Mouse (Mus musculus): Measurements from ENCODE around the gene Adi1. TPM values are rescaled to one million over a fixed set of nuclear protein-coding genes. Genes with fewer than 3 reads are reported as not detected.

The Adi1 gene
- polyA plus RNA-seq, 1 experiment from 2014 or later: 80.0 TPM

GRCm38 (mm10) chr12:28686199-28686879 is 11.3 kb downstream of the Adi1 start:
- H3K36me3 ChIP-seq (ENCODE audit: control insufficient read depth, insufficient read depth, low read length): peaks cover 10% of the 10 kb centered on the region
- H3K4me2 ChIP-seq: no peak overlapping the region
- H3K4me1 ChIP-seq (replicated peaks; ENCODE audit: control insufficient read depth, insufficient read depth, low read length): peaks cover 4% of the 10 kb centered on the region; the same call in 1 of the 2 replicates
- H3K4me3 ChIP-seq (ENCODE audit: low read depth, low read length): no peak overlapping the region
- peak overlapping the region; percentile 53 for H3K27ac ChIP-seq (ENCODE audit: low read depth, low read length)
- no peak for DNase-seq (ENCODE audit: low spot score)
- no peaks in the 10 kb centered on the region for H3K27me3 ChIP-seq (replicated peaks; ENCODE audit: control insufficient read depth, insufficient read depth, low read length)
- H3K9ac ChIP-seq (ENCODE audit: low read depth, low read length): peak overlapping the region; percentile 12; the same call in 1 of the 2 replicates
- no peaks in the 10 kb centered on the region for H3K9me3 ChIP-seq (ENCODE audit: control insufficient read depth, low read length)
- WGBS: 74% methylated on average over 8 of the region's 8 CpGs
- ATAC-seq (replicated peaks; ENCODE audit: low FRiP score): peak; percentile 35

GRCm38 (mm10) chr12:28688996-28689395 is 14.0 kb downstream of the Adi1 start:
- H3K9me3 ChIP-seq (ENCODE audit: control insufficient read depth, low read length): no peaks in the 10 kb centered on the region
- 90% methylated on average over 6 of the region's 6 CpGs for WGBS
- no peak for DNase-seq (ENCODE audit: low spot score)
- no peak overlapping the region for H3K4me3 ChIP-seq (ENCODE audit: low read depth, low read length)
- H3K4me2 ChIP-seq: no peak overlapping the region
- H3K4me1 ChIP-seq (replicated peaks; ENCODE audit: control insufficient read depth, insufficient read depth, low read length): peaks cover 4% of the 10 kb centered on the region; the same call in 1 of the 2 replicates
- no peak for ATAC-seq (replicated peaks; ENCODE audit: low FRiP score)
- no peak overlapping the region for H3K9ac ChIP-seq (ENCODE audit: low read depth, low read length)
- H3K27ac ChIP-seq (ENCODE audit: low read depth, low read length): no peak overlapping the region
- H3K27me3 ChIP-seq (replicated peaks; ENCODE audit: control insufficient read depth, insufficient read depth, low read length): no peaks in the 10 kb centered on the region
- peaks cover 5% of the 10 kb centered on the region; the same call in 1 of the 2 replicates for H3K36me3 ChIP-seq (ENCODE audit: control insufficient read depth, insufficient read depth, low read length)

- H3K27ac ChIP-seq (ENCODE audit: low read depth, low read length): no peak overlapping the region
- H3K4me1 ChIP-seq (replicated peaks; ENCODE audit: control insufficient read depth, insufficient read depth, low read length): peaks cover 5% of the 10 kb centered on the region; the same call in 1 of the 2 replicates
- H3K27me3 ChIP-seq (replicated peaks; ENCODE audit: control insufficient read depth, insufficient read depth, low read length): no peaks in the 10 kb centered on the region
- H3K9ac ChIP-seq (ENCODE audit: low read depth, low read length): no peak overlapping the region
- no peaks in the 10 kb centered on the region for H3K9me3 ChIP-seq (ENCODE audit: control insufficient read depth, low read length)
- H3K4me3 ChIP-seq (ENCODE audit: low read depth, low read length): no peak overlapping the region
- DNase-seq (ENCODE audit: low spot score) (no peak), ATAC-seq (replicated peaks; ENCODE audit: low FRiP score) (no peak)
- no peak overlapping the region for H3K4me2 ChIP-seq
- 95% methylated on average over 7 of the region's 7 CpGs for WGBS
- peaks cover 5% of the 10 kb centered on the region; the same call in 1 of the 2 replicates for H3K36me3 ChIP-seq (ENCODE audit: control insufficient read depth, insufficient read depth, low read length)
These were observed 15.7 kb downstream of the Adi1 start for GRCm38 (mm10) chr12:28690730-28691129.

- ATAC-seq (replicated peaks; ENCODE audit: low FRiP score) (no peak), DNase-seq (ENCODE audit: low spot score) (no peak)
- peaks cover 5% of the 10 kb centered on the region; the same call in 1 of the 2 replicates for H3K36me3 ChIP-seq (ENCODE audit: control insufficient read depth, insufficient read depth, low read length)
- no peaks in the 10 kb centered on the region for H3K9me3 ChIP-seq (ENCODE audit: control insufficient read depth, low read length)
- WGBS: 78% methylated on average over 3 of the region's 3 CpGs
- no peak overlapping the region for H3K4me2 ChIP-seq
- H3K9ac ChIP-seq (ENCODE audit: low read depth, low read length): no peak overlapping the region
- H3K4me3 ChIP-seq (ENCODE audit: low read depth, low read length): no peak overlapping the region
- H3K4me1 ChIP-seq (replicated peaks; ENCODE audit: control insufficient read depth, insufficient read depth, low read length): 0 out of 2 replicates have a peak, but pooled peaks cover 2% of the 10 kb centered on the region
- no peaks in the 10 kb centered on the region for H3K27me3 ChIP-seq (replicated peaks; ENCODE audit: control insufficient read depth, insufficient read depth, low read length)
- no peak overlapping the region for H3K27ac ChIP-seq (ENCODE audit: low read depth, low read length)
These were observed 18.7 kb downstream of the Adi1 start for GRCm38 (mm10) chr12:28693738-28694137.

GRCm38 (mm10) chr12:28694231-28694630 is 19.2 kb downstream of the Adi1 start:
- H3K27ac ChIP-seq (ENCODE audit: low read depth, low read length): no peak overlapping the region
- no peak overlapping the region for H3K9ac ChIP-seq (ENCODE audit: low read depth, low read length)
- 90% methylated on average over 2 of the region's 2 CpGs for WGBS
- peaks cover 5% of the 10 kb centered on the region; the same call in 1 of the 2 replicates for H3K36me3 ChIP-seq (ENCODE audit: control insufficient read depth, insufficient read depth, low read length)
- no peaks in the 10 kb centered on the region for H3K27me3 ChIP-seq (replicated peaks; ENCODE audit: control insufficient read depth, insufficient read depth, low read length)
- H3K4me3 ChIP-seq (ENCODE audit: low read depth, low read length): no peak overlapping the region
- H3K9me3 ChIP-seq (ENCODE audit: control insufficient read depth, low read length): no peaks in the 10 kb centered on the region
- ATAC-seq (replicated peaks; ENCODE audit: low FRiP score) (no peak), DNase-seq (ENCODE audit: low spot score) (no peak)
- 0 out of 2 replicates have a peak, but pooled peaks cover 2% of the 10 kb centered on the region for H3K4me1 ChIP-seq (replicated peaks; ENCODE audit: control insufficient read depth, insufficient read depth, low read length)
- H3K4me2 ChIP-seq: no peak overlapping the region

GRCm38 (mm10) chr12:28694776-28695175 is 19.7 kb downstream of the Adi1 start:
- H3K4me3 ChIP-seq (ENCODE audit: low read depth, low read length): no peak overlapping the region
- no peaks in the 10 kb centered on the region for H3K27me3 ChIP-seq (replicated peaks; ENCODE audit: control insufficient read depth, insufficient read depth, low read length)
- ATAC-seq (replicated peaks; ENCODE audit: low FRiP score): no peak
- H3K4me1 ChIP-seq (replicated peaks; ENCODE audit: control insufficient read depth, insufficient read depth, low read length): 0 out of 2 replicates have a peak, but pooled peaks cover 2% of the 10 kb centered on the region
- WGBS: 83% methylated on average over 7 of the region's 7 CpGs
- no peak overlapping the region for H3K9ac ChIP-seq (ENCODE audit: low read depth, low read length)
- peaks cover 4% of the 10 kb centered on the region; the same call in 1 of the 2 replicates for H3K36me3 ChIP-seq (ENCODE audit: control insufficient read depth, insufficient read depth, low read length)
- no peaks in the 10 kb centered on the region for H3K9me3 ChIP-seq (ENCODE audit: control insufficient read depth, low read length)
- H3K4me2 ChIP-seq: no peak overlapping the region
- DNase-seq (ENCODE audit: low spot score): no peak
- H3K27ac ChIP-seq (ENCODE audit: low read depth, low read length): no peak overlapping the region

GRCm38 (mm10) chr12:28697821-28698595 is 23.0 kb downstream of the Adi1 start:
- WGBS: 82% methylated on average over 14 of the region's 14 CpGs
- Histone ChIP-seq H3K36me3 (ENCODE audit: control insufficient read depth, insufficient read depth, low read length) (no peaks in the 10 kb centered on the region; the same call in 1 of the 2 replicates), H3K4me2 (no peak overlapping the region; the same call in 1 of the 2 replicates), H3K27me3 (replicated peaks; ENCODE audit: control insufficient read depth, insufficient read depth, low read length) (no peaks in the 10 kb centered on the region), H3K27ac (ENCODE audit: low read depth, low read length) (no peak overlapping the region), H3K4me3 (ENCODE audit: low read depth, low read length) (no peak overlapping the region), H3K9me3 (ENCODE audit: control insufficient read depth, low read length) (no peaks in the 10 kb centered on the region), H3K9ac (ENCODE audit: low read depth, low read length) (no peak overlapping the region), H3K4me1 (replicated peaks; ENCODE audit: control insufficient read depth, insufficient read depth, low read length) (0 out of 2 replicates have a peak, but pooled peaks cover 2% of the 10 kb centered on the region)
- ATAC-seq (replicated peaks; ENCODE audit: low FRiP score) (peak; percentile 15; the same call in 1 of the 2 replicates), DNase-seq (ENCODE audit: low spot score) (no peak)

GRCm38 (mm10) chr12:28699086-28699485 is 24.1 kb downstream of the Adi1 start:
- Histone ChIP-seq H3K4me1 (replicated peaks; ENCODE audit: control insufficient read depth, insufficient read depth, low read length) (0 out of 2 replicates have a peak, but pooled peaks cover 2% of the 10 kb centered on the region), H3K4me3 (ENCODE audit: low read depth, low read length) (no peak overlapping the region), H3K4me2 (no peak overlapping the region), H3K9ac (ENCODE audit: low read depth, low read length) (no peak overlapping the region), H3K27me3 (replicated peaks; ENCODE audit: control insufficient read depth, insufficient read depth, low read length) (no peaks in the 10 kb centered on the region), H3K9me3 (ENCODE audit: control insufficient read depth, low read length) (no peaks in the 10 kb centered on the region), H3K27ac (ENCODE audit: low read depth, low read length) (no peak overlapping the region), H3K36me3 (ENCODE audit: control insufficient read depth, insufficient read depth, low read length) (no peaks in the 10 kb centered on the region; the same call in 1 of the 2 replicates)
- DNase-seq (ENCODE audit: low spot score): no peak
- WGBS: 72% methylated on average over 5 of the region's 5 CpGs
- no peak for ATAC-seq (replicated peaks; ENCODE audit: low FRiP score)
